Mouse (Mus musculus): Measurements from ENCODE around the gene Acot1. TPM values are rescaled to one million over a fixed set of nuclear protein-coding genes. Genes with fewer than 3 reads are reported as not detected.

Gene Acot1
- polyA plus RNA-seq, 1 experiment from 2014 or later = 48.4 TPM

DNA sequence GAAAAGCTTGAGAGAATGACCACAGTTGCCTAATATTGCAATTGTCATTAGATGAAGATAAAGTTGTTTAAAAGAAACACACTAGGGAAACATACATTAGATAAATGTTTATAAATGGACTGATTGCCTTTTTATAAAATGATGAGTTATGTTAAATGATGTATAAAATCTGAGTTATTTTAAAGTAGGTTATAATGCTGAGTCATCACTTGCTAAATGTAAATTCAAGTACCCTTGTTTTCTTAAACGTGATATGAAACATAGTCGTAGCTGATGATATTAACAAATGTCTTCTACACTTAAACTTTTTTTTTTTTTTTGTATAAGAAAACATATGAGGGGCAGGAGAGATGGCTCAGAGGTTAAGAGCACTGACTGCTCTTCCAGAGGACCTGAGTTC lies 54.5 kb downstream of the Acot1 start:
- no peaks in the 10 kb centered on the region for H3K4me1 ChIP-seq (ENCODE audit: control insufficient read depth, insufficient read depth, low read length)
- no peak overlapping the region for H3K27ac ChIP-seq (ENCODE audit: low read length)
- no peaks in the 10 kb centered on the region for H3K9me3 ChIP-seq (replicated peaks; ENCODE audit: control insufficient read depth, low read length)
- no peak overlapping the region for H3K4me2 ChIP-seq (ENCODE audit: low read depth, low read length)
- H3K36me3 ChIP-seq (ENCODE audit: control insufficient read depth, insufficient read depth, low read length) = no peaks in the 10 kb centered on the region
- no peak overlapping the region for H3K9ac ChIP-seq (ENCODE audit: low read length)
- 65% methylated on average over 2 of the region's 2 CpGs for WGBS
- H3K4me3 ChIP-seq (replicated peaks; ENCODE audit: low read length) = no peak overlapping the region
- H3K27me3 ChIP-seq (ENCODE audit: control insufficient read depth, insufficient read depth, low read length) = peaks cover 10% of the 10 kb centered on the region; the same call in 1 of the 2 replicates
- ATAC-seq (ENCODE audit: insufficient read depth, low FRiP score) = no peak

DNA sequence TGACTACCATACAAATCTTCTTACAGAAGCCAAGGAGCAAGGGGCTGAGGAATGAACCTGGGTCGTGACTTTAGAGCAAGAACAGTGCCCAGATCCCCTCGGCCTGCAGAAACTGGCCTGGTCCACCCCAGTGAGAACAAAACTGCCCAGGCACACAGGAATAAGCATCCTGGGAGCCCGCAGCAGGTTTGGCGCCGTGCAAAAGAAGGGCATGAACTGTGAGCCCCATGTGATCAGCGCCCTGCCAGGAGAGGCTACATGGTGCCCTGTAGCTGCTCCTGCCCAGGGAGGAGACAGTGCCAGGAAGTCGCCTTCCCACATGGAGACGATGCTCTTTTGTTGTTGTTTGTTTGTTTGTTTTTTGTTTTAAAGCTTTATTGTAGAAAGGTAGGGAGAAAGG lies 55.3 kb downstream of the Acot1 start:
- Histone ChIP-seq H3K27me3 (ENCODE audit: control insufficient read depth, insufficient read depth, low read length) (peaks cover 16% of the 10 kb centered on the region; the same call in 1 of the 2 replicates), H3K27ac (ENCODE audit: low read length) (no peak overlapping the region), H3K4me3 (replicated peaks; ENCODE audit: low read length) (no peak overlapping the region), H3K9ac (ENCODE audit: low read length) (no peak overlapping the region), H3K36me3 (ENCODE audit: control insufficient read depth, insufficient read depth, low read length) (no peaks in the 10 kb centered on the region), H3K4me1 (ENCODE audit: control insufficient read depth, insufficient read depth, low read length) (no peaks in the 10 kb centered on the region), H3K4me2 (ENCODE audit: low read depth, low read length) (no peak overlapping the region), H3K9me3 (replicated peaks; ENCODE audit: control insufficient read depth, low read length) (no peaks in the 10 kb centered on the region)
- no peak for ATAC-seq (ENCODE audit: insufficient read depth, low FRiP score)
- 73% methylated on average over 8 of the region's 8 CpGs for WGBS

DNA sequence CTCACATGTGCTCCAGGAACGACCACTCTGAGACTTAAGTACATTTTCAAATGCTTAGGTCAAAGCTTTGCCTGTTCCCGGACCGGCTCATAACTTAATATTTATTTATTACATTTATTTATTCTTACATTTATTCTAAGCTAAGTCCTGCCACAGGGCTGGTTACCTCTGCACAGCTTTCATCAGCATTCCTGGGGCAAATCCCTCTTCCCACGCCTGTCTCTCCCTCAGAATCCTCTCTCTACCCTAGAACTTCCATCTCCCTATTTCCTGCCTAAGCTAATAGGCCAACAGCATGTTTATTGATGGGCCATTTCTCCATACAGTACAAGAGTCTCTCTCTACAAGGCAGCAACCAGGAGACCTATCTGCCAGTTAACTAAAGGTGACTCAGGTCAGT lies 58.5 kb downstream of the Acot1 start:
- H3K4me1 ChIP-seq (ENCODE audit: control insufficient read depth, insufficient read depth, low read length) = no peaks in the 10 kb centered on the region
- no peak for ATAC-seq (ENCODE audit: insufficient read depth, low FRiP score)
- WGBS = 67% methylated on average over 4 of the region's 4 CpGs
- no peaks in the 10 kb centered on the region for H3K36me3 ChIP-seq (ENCODE audit: control insufficient read depth, insufficient read depth, low read length)
- H3K4me3 ChIP-seq (replicated peaks; ENCODE audit: low read length) = no peak overlapping the region
- H3K27me3 ChIP-seq (ENCODE audit: control insufficient read depth, insufficient read depth, low read length) = peaks cover 16% of the 10 kb centered on the region; the same call in 1 of the 2 replicates
- no peak overlapping the region for H3K4me2 ChIP-seq (ENCODE audit: low read depth, low read length)
- no peaks in the 10 kb centered on the region for H3K9me3 ChIP-seq (replicated peaks; ENCODE audit: control insufficient read depth, low read length)
- H3K27ac ChIP-seq (ENCODE audit: low read length) = no peak overlapping the region
- H3K9ac ChIP-seq (ENCODE audit: low read length) = no peak overlapping the region

Other genes with a start within 250 kb of the Acot1 start
- 4.3 and 4.9 TPM in 2 replicates for gene Papln, start 245.9 kb upstream of the Acot1 start, polyA plus RNA-seq (2015; fragmentation: Nextera tagmentation; extraction: Ambion mirVana)
- 37.6 and 41.3 TPM in 2 replicates for gene Numb, start 87.6 kb upstream of the Acot1 start, polyA plus RNA-seq (2015; fragmentation: Nextera tagmentation; extraction: Ambion mirVana)
- gene Riox1, start 58.9 kb upstream of the Acot1 start, polyA plus RNA-seq (2015; fragmentation: Nextera tagmentation; extraction: Ambion mirVana) = 4.8 and 5.8 TPM in 2 replicates
- gene Heatr4, start 24.6 kb upstream of the Acot1 start, polyA plus RNA-seq (2015; fragmentation: Nextera tagmentation; extraction: Ambion mirVana) = 0.05 and 0.10 TPM in 2 replicates
- gene Acot2, start 21.6 kb upstream of the Acot1 start, polyA plus RNA-seq (2015; fragmentation: Nextera tagmentation; extraction: Ambion mirVana) = 23.7 and 24.9 TPM in 2 replicates
- 1.7 and 2.2 TPM in 2 replicates for gene Acot4, start 28.9 kb downstream of the Acot1 start, polyA plus RNA-seq (2015; fragmentation: Nextera tagmentation; extraction: Ambion mirVana)
- gene Gm49366, start 29.4 kb downstream of the Acot1 start, polyA plus RNA-seq (2015; fragmentation: Nextera tagmentation; extraction: Ambion mirVana) = not detected in 2 replicates
- 0.46 and 1.4 TPM in 2 replicates for gene Acot3, start 42.7 kb downstream of the Acot1 start, polyA plus RNA-seq (2015; fragmentation: Nextera tagmentation; extraction: Ambion mirVana)
- gene Acot5, start 59.8 kb downstream of the Acot1 start, polyA plus RNA-seq (2015; fragmentation: Nextera tagmentation; extraction: Ambion mirVana) = not detected in 2 replicates
- 1.3 and 1.4 TPM in 2 replicates for gene Acot6, start 91.2 kb downstream of the Acot1 start, polyA plus RNA-seq (2015; fragmentation: Nextera tagmentation; extraction: Ambion mirVana)
- gene Dnal1, start 104.9 kb downstream of the Acot1 start, polyA plus RNA-seq (2015; fragmentation: Nextera tagmentation; extraction: Ambion mirVana) = 2.8 and 3.4 TPM in 2 replicates
- 0.70 and 0.71 TPM in 2 replicates for gene Pnma1, start 139.0 kb downstream of the Acot1 start, polyA plus RNA-seq (2015; fragmentation: Nextera tagmentation; extraction: Ambion mirVana)
- 8.7 and 9.4 TPM in 2 replicates for gene Elmsan1, start 209.4 kb downstream of the Acot1 start, polyA plus RNA-seq (2015; fragmentation: Nextera tagmentation; extraction: Ambion mirVana)

All from stomach, embryonic 16.5 days (tissue).